Mouse (Mus musculus) C2C12 (cell line): ENCODE data around the gene Psmd9.

Experiments
- CEBPB ChIP-seq: IDR thresholded peaks from one replicate; pipeline ENCODE4 v1.6.1; 2011; ENCODE audit warnings: low read depth, mild to moderate bottlenecking, control low read depth, moderate library complexity
- CTCF ChIP-seq: IDR thresholded peaks from one replicate; pipeline ENCODE4 v1.5.1; 2011; ENCODE audit not compliant: control insufficient read depth, insufficient read depth, insufficient read length
- FOSL1 ChIP-seq: IDR thresholded peaks from one replicate; pipeline ENCODE4 v1.8.0; 2011; ENCODE audit warnings: mild to moderate bottlenecking, low read length; ENCODE audit not compliant: poor library complexity, insufficient read depth, severe bottlenecking
- MAX ChIP-seq: IDR thresholded peaks from one replicate; pipeline ENCODE4 v1.6.1; 2011; ENCODE audit warnings: mild to moderate bottlenecking, control low read depth
- MYOD1 ChIP-seq: IDR thresholded peaks from one replicate; pipeline ENCODE4 v1.6.1; 2011; ENCODE audit warnings: low read depth; ENCODE audit not compliant: control insufficient read depth, insufficient read length
- MYOG ChIP-seq: IDR thresholded peaks from one replicate; pipeline ENCODE4 v1.6.1; 2011; ENCODE audit not compliant: control insufficient read depth, insufficient read length; ENCODE audit errors: extremely low read depth
- USF1 ChIP-seq: IDR thresholded peaks from one replicate; pipeline ENCODE4 v1.6.1; 2011; ENCODE audit warnings: low read depth, mild to moderate bottlenecking, control low read depth, moderate library complexity

DNA sequence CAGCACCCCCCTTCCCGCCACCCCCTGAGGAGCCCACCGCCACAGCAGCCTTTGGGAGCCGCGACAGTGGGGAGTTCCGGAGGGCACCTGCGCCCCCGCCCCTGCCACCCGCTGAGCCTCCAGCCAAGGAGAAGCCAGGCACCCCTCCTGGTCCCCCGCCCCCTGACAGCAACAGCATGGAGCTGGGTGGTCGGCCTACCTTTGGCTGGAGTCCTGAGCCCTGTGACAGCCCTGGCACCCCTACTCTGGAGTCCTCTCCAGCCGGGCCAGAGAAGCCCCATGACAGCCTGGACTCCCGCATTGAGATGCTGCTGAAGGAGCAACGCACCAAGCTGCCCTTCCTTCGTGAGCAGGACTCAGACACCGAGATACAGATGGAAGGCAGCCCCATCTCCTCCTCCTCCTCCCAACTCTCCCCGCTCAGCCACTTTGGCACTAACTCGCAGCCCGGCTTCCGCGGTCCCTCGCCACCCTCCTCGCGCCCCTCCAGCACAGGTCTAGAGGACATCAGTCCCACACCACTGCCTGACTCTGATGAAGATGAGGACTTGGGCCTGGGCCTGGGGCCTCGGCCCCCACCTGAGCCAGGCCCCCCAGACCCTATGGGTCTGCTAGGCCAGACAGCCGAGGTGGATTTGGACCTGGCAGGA, 21.0 kb upstream of the Psmd9 start:
- TF ChIP-seq USF1 (no peak), CTCF (no peak), MYOG (no peak), MAX (no peak), MYOD1 (no peak), CEBPB (no peak), FOSL1 (no peak)
